24 mouse cellular contexts compared by ENCODE assay signal in the genomic region with DNA sequence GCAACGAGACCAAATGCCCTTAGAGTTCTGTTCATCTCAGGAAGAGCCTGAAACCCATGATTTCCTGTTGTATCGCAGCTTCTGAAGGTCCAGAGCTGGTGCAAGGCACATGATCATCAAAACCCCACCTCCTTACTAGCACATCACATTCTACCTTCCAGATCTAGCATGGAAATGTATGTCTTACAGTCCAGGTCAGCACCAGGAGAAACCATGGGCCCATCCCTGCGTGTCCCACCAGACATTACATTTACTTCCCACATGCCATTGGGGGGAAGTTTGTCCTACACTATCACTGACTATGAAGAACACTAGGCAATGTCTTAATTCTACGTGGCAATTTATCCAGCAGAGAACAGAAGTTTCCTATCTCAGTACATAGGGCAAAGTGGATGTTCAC.
"Had no signal": no experiment of that assay in that cellular context is flagged by ENCODE, and none has a peak within 500 bp of the region (broad histone marks: within the 10 kb centered on the region; RNA-seq: fewer than 3 reads in every experiment).

No protein-coding gene starts in this region.

- H3K9me3 ChIP-seq: heart, embryonic 13.5 days; heart, embryonic 15.5 days; hindbrain, embryonic 13.5 days; intestine, embryonic 15.5 days; limb, embryonic 10.5 days; limb, embryonic 12.5 days; liver, embryonic 13.5 days; liver, embryonic 15.5 days had no signal

- H3K4me3 ChIP-seq: gastrocnemius, adult 2 months; heart, embryonic 13.5 days; heart, embryonic 15.5 days; hindbrain, embryonic 13.5 days; intestine, embryonic 15.5 days; layer of hippocampus, adult 2 months; left cerebral cortex, adult 2 months; limb, embryonic 10.5 days; limb, embryonic 12.5 days; liver, embryonic 13.5 days; liver, embryonic 15.5 days had no signal

- H3K27me3 ChIP-seq: heart, embryonic 13.5 days; heart, embryonic 15.5 days; hindbrain, embryonic 13.5 days; intestine, embryonic 15.5 days; limb, embryonic 12.5 days; liver, embryonic 13.5 days; liver, embryonic 15.5 days had no signal

- DNase-seq: gastrocnemius, adult 2 months; gastrocnemius, postnatal 10 days; gastrocnemius, postnatal 25 days; heart, postnatal 14 days; heart, postnatal 36 days; kidney, adult 18-20 months; kidney, adult 8-10 months; kidney, postnatal 10 days; kidney, postnatal 25 days; kidney, postnatal 4 days; liver; liver, embryonic 13.5 days had no signal

- H3K27ac ChIP-seq: gastrocnemius, adult 2 months; heart, embryonic 13.5 days; heart, embryonic 15.5 days; hindbrain, embryonic 13.5 days; intestine, embryonic 15.5 days; layer of hippocampus, adult 2 months; left cerebral cortex, adult 2 months; limb, embryonic 10.5 days; limb, embryonic 12.5 days; liver, embryonic 13.5 days; liver, embryonic 15.5 days had no signal

- H3K36me3 ChIP-seq: heart, embryonic 13.5 days; heart, embryonic 15.5 days; hindbrain, embryonic 13.5 days; intestine, embryonic 15.5 days; limb, embryonic 10.5 days; limb, embryonic 12.5 days; liver, embryonic 13.5 days; liver, embryonic 15.5 days had no signal

- H3K4me1 ChIP-seq: heart, embryonic 13.5 days; heart, embryonic 15.5 days; hindbrain, embryonic 13.5 days; intestine, embryonic 15.5 days; limb, embryonic 10.5 days; liver, embryonic 13.5 days; liver, embryonic 15.5 days had no signal

- ATAC-seq: hindbrain, embryonic 16.5 days; inflammation-experienced regulatory T-cells, adult 6 months; intestine, embryonic 15.5 days; intestine, postnatal 0 days had no signal
